7 mouse cellular contexts compared by ENCODE assay signal in genomic region chr14:31335765-31336164, GRCm38 (mm10). TPM values are rescaled to one million over a fixed set of nuclear protein-coding genes. Genes with fewer than 3 reads are reported as not detected.
DNase-seq lines count a peak whose midpoint lies in the region; ATAC-seq and TF ChIP-seq lines count a peak whose summit lies in the region.

No protein-coding gene starts in this region.

- no peak overlapping the region for H3K9ac ChIP-seq in intestine, embryonic 15.5 days
- peak overlapping the region; percentile 86 for H3K9ac ChIP-seq in neural tube, embryonic 13.5 days

- no peak for TF ChIP-seq POLR2A in embryonic fibroblast, embryonic 13.5 days (IDR thresholded peaks at IDR 0.05; ENCODE audit: low read depth, low read length)

- no peak for TF ChIP-seq CTCF in left cerebral cortex, adult 2 months (IDR thresholded peaks at IDR 0.05)
- no peak for TF ChIP-seq CTCF in embryonic fibroblast, embryonic 13.5 days (IDR thresholded peaks at IDR 0.05; ENCODE audit: borderline replicate concordance, insufficient read depth, low read length)

- no peaks in the 10 kb centered on the region for H3K4me1 ChIP-seq in embryonic fibroblast, embryonic 13.5 days (ENCODE audit: control insufficient read depth, insufficient read depth, low read length)
- 0 out of 2 replicates have a peak, but pooled peaks cover 5% of the 10 kb centered on the region for H3K4me1 ChIP-seq in intestine, embryonic 15.5 days (replicated peaks)
- H3K4me1 ChIP-seq in neural tube, embryonic 13.5 days (replicated peaks), result peaks cover 26% of the 10 kb centered on the region

- intact Hi-C loops in left cerebral cortex, adult 2 months (cut with DNase I), result loop anchor here (1.0 to 2.0 kb wide), 3 partner anchors 65 to 129 kb away; partner anchors contain the start of genes Bap1 and Phf7

- H3K9me3 ChIP-seq in intestine, embryonic 15.5 days, result no peaks in the 10 kb centered on the region
- H3K9me3 ChIP-seq in neural tube, embryonic 13.5 days, result no peaks in the 10 kb centered on the region

- no peaks in the 10 kb centered on the region for H3K27me3 ChIP-seq in intestine, embryonic 15.5 days (replicated peaks)
- H3K27me3 ChIP-seq in neural tube, embryonic 13.5 days, result no peaks in the 10 kb centered on the region

- peak overlapping the region; percentile 78; the same call in 1 of the 2 replicates for H3K27ac ChIP-seq in left cerebral cortex, adult 2 months
- no peak overlapping the region for H3K27ac ChIP-seq in embryonic fibroblast, embryonic 13.5 days (ENCODE audit: insufficient read depth, low read length)
- H3K27ac ChIP-seq in intestine, embryonic 15.5 days, result no peak overlapping the region
- H3K27ac ChIP-seq in neural tube, embryonic 13.5 days (replicated peaks), result peak overlapping the region; percentile 74

- peak overlapping the region; percentile 70 for H3K4me2 ChIP-seq in intestine, embryonic 15.5 days (replicated peaks)
- H3K4me2 ChIP-seq in neural tube, embryonic 13.5 days, result peak overlapping the region; percentile 54

- H3K4me3 ChIP-seq in left cerebral cortex, adult 2 months, result peak overlapping the region; percentile 89
- peak overlapping the region; percentile 19; the same call in 1 of the 2 replicates for H3K4me3 ChIP-seq in embryonic fibroblast, embryonic 13.5 days (ENCODE audit: insufficient read depth, low read length)
- peak overlapping the region; percentile 95 for H3K4me3 ChIP-seq in intestine, embryonic 15.5 days (replicated peaks)
- H3K4me3 ChIP-seq in neural tube, embryonic 13.5 days, result peak overlapping the region; percentile 82

- no peak for DNase-seq in left cerebral cortex, adult 2 months (ENCODE audit: extremely low spot score in 1 of 2, low spot score in 2 of 2)
- DNase-seq in left cerebral cortex, adult 8-10 months (ENCODE audit: low spot score in 2 of 2), result no peak
- DNase-seq in thymus, postnatal 4 days, result no peak
- no peak for DNase-seq in right cerebral cortex, adult 2 months (ENCODE audit: low spot score in 2 of 2)

- ATAC-seq in intestine, embryonic 15.5 days, result no peak
- no peak for ATAC-seq in neural tube, embryonic 13.5 days (ENCODE audit: low read depth)

- WGBS in intestine, embryonic 15.5 days, result 53% methylated on average over 3 of the region's 3 CpGs
- 49% methylated on average over 3 of the region's 3 CpGs for whole genome bisulfite sequencing in neural tube, embryonic 13.5 days

- no peaks in the 10 kb centered on the region for H3K36me3 ChIP-seq in intestine, embryonic 15.5 days
- peaks cover 8% of the 10 kb centered on the region for H3K36me3 ChIP-seq in neural tube, embryonic 13.5 days

RNA-seq across cellular contexts. Expression of gene Capn7, which starts 0.7 kb away (rescaled TPM):
- 10 to 100 TPM; 33.8 to 38.3 TPM for total RNA-seq in left cerebral cortex, adult 2 months (2021)
- 10 to 100 TPM; 30.4 to 33.8 (median 31.8) TPM for total RNA-seq in left cerebral cortex, adult 8-10 months (2022)
- polyA plus RNA-seq in embryonic fibroblast, embryonic 13.5 days (2011; ENCODE audit: insufficient read length, low read depth, missing spikeins), result 38.1 and 46.0 TPM in 2 replicates
- polyA plus RNA-seq in intestine, embryonic 15.5 days (2015; fragmentation: Nextera tagmentation; extraction: Ambion mirVana), result 34.9 and 36.5 TPM in 2 replicates
- polyA plus RNA-seq in neural tube, embryonic 13.5 days (2015; fragmentation: Nextera tagmentation; extraction: Ambion mirVana), result 74.1 and 77.6 TPM in 2 replicates

RNA-seq across cellular contexts. Expression of gene Dnah1, which starts 12.1 kb away (rescaled TPM):
- 1 to 10 TPM; 4.6 to 5.8 TPM for total RNA-seq in left cerebral cortex, adult 2 months (2021)
- 1 to 10 TPM; 4.9 to 7.0 (median 5.6) TPM for total RNA-seq in left cerebral cortex, adult 8-10 months (2022)
- polyA plus RNA-seq in embryonic fibroblast, embryonic 13.5 days (2011; ENCODE audit: insufficient read length, low read depth, missing spikeins), result 0.40 and 1.5 TPM in 2 replicates
- 3.6 and 3.7 TPM in 2 replicates for polyA plus RNA-seq in intestine, embryonic 15.5 days (2015; fragmentation: Nextera tagmentation; extraction: Ambion mirVana)
- polyA plus RNA-seq in neural tube, embryonic 13.5 days (2015; fragmentation: Nextera tagmentation; extraction: Ambion mirVana), result 3.4 and 4.3 TPM in 2 replicates

Comparison
In these comparisons a context has a peak if more than half of its experiments do, and no peak if none do; other contexts are left out.
1. H3K27ac ChIP-seq: peak in left cerebral cortex, adult 2 months (single experiment) and neural tube, embryonic 13.5 days (single experiment); none in embryonic fibroblast, embryonic 13.5 days (single experiment) and intestine, embryonic 15.5 days (single experiment).
2. H3K4me3 ChIP-seq: peak in every context shown above with its lines; median percentile 95 in intestine, embryonic 15.5 days; 89 in left cerebral cortex, adult 2 months; 82 in neural tube, embryonic 13.5 days; 19 in embryonic fibroblast, embryonic 13.5 days.